Mouse (Mus musculus): ENCODE data around the gene Tecpr2. TPM values are rescaled to one million over a fixed set of nuclear protein-coding genes. Genes with fewer than 3 reads are reported as not detected.

Tecpr2 gene
- polyA plus RNA-seq, 1 experiment from 2014 or later = 3.8 TPM

DNA sequence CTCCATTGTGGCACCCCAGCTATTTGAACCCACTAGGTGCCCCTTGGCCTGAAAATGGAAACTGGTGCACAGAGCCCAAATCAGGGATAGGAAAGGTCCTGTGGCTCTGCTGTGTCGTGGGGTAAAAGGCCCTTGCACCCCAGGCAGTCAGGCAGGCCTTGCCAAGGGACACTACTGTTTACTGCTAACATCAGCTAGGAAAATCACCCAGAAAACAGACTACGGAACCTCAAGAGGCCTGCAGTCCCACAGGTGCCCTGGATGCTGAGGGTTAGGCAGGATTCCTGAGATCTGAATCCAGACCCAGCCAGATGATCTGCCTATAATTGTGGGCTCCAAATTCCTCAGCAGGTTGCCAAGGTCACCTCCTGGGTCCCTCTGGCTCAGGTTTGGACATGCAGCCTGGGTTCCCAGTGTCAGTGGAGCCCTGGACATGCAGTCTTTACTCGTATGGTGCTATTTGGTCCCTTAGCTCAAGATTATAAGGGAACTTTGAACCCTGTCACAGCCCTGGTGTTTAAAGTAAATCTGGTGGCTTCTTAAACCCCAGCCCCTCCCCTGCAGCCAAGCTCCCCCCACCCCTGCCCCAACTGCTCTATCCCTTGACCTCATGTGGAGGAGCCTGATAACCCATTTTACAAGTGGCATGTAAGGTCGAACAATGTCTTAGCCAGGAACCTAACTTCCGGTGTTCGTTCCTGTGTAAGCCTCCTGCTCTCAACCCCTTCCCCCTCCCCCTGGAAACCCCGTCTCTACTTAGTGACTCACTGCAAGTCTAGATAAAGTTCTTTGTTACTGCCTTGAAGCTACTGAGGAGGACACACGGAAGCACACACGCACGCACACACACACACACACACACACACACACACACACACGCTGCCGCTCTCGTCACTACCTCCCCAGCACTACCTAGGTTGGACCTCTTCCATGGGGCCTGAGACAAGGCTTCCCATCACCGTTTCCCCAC, 118.4 kb downstream of the Tecpr2 start:
- no peak overlapping the region for H3K4me3 ChIP-seq (ENCODE audit: low read depth, low read length)
- peaks cover 4% of the 10 kb centered on the region for H3K4me1 ChIP-seq (ENCODE audit: control insufficient read depth, insufficient read depth, low read length)
- no peak overlapping the region for H3K9ac ChIP-seq (ENCODE audit: low read length)
- 76% methylated on average over 14 of the region's 14 CpGs for WGBS
- H3K9me3 ChIP-seq (replicated peaks; ENCODE audit: control insufficient read depth, low read length) = no peaks in the 10 kb centered on the region
- no peak overlapping the region for H3K4me2 ChIP-seq (ENCODE audit: low read length)
- DNase-seq (ENCODE audit: low spot score) (no peak), ATAC-seq (no peak)
- H3K27ac ChIP-seq (ENCODE audit: low read depth, low read length) = no peak overlapping the region
- no peaks in the 10 kb centered on the region for H3K36me3 ChIP-seq (ENCODE audit: control insufficient read depth, insufficient read depth, low read length)
- no peaks in the 10 kb centered on the region for H3K27me3 ChIP-seq (replicated peaks; ENCODE audit: control insufficient read depth, insufficient read depth, low read length)

GRCm38 (mm10) chr12:111008500-111009490, 119.7 kb downstream of the Tecpr2 start:
- 70% methylated on average over 11 of the region's 11 CpGs for WGBS
- H3K9me3 ChIP-seq (replicated peaks; ENCODE audit: control insufficient read depth, low read length) = no peaks in the 10 kb centered on the region
- no peaks in the 10 kb centered on the region for H3K36me3 ChIP-seq (ENCODE audit: control insufficient read depth, insufficient read depth, low read length)
- H3K4me1 ChIP-seq (ENCODE audit: control insufficient read depth, insufficient read depth, low read length) = peaks cover 4% of the 10 kb centered on the region
- no peaks in the 10 kb centered on the region for H3K27me3 ChIP-seq (replicated peaks; ENCODE audit: control insufficient read depth, insufficient read depth, low read length)
- H3K27ac ChIP-seq (ENCODE audit: low read depth, low read length) = 0 out of 2 replicates have a peak overlapping the region, but pooled peaks have one; percentile 18
- H3K9ac ChIP-seq (ENCODE audit: low read length) = no peak overlapping the region
- H3K4me3 ChIP-seq (ENCODE audit: low read depth, low read length) = no peak overlapping the region
- no peak overlapping the region for H3K4me2 ChIP-seq (ENCODE audit: low read length)
- DNase-seq (ENCODE audit: low spot score) (peak; percentile 3), ATAC-seq (no peak)

GRCm38 (mm10) chr12:111009615-111010257, 120.7 kb downstream of the Tecpr2 start:
- Histone ChIP-seq H3K27me3 (replicated peaks; ENCODE audit: control insufficient read depth, insufficient read depth, low read length) (no peaks in the 10 kb centered on the region), H3K4me3 (ENCODE audit: low read depth, low read length) (no peak overlapping the region), H3K4me1 (ENCODE audit: control insufficient read depth, insufficient read depth, low read length) (peaks cover 4% of the 10 kb centered on the region), H3K4me2 (ENCODE audit: low read length) (no peak overlapping the region), H3K9me3 (replicated peaks; ENCODE audit: control insufficient read depth, low read length) (no peaks in the 10 kb centered on the region), H3K9ac (ENCODE audit: low read length) (no peak overlapping the region), H3K36me3 (ENCODE audit: control insufficient read depth, insufficient read depth, low read length) (no peaks in the 10 kb centered on the region), H3K27ac (ENCODE audit: low read depth, low read length) (no peak overlapping the region)
- WGBS = 80% methylated on average over 6 of the region's 6 CpGs
- DNase-seq (ENCODE audit: low spot score) (no peak), ATAC-seq (no peak)

DNA sequence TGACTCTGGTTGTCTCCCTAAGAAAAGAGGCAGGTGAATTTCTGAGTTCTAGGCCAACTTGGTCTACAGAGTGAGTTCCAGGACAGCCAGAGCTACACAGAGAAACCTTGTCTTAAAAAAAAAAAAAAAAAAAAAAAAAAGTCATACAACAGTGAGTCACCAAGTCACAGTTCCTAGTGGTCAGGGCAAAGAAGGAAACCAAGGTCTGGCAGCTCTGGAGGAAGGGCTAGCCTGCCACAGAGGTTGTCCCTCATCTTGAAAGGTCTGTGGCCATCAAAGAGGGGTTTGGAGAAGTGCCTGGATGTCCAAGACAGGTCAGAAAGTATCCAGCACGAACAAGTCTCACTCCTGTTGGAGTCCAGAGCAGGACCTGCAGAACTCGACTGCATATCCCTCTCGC, 127.7 kb downstream of the Tecpr2 start:
- DNase-seq (ENCODE audit: low spot score) (no peak), ATAC-seq (no peak)
- no peak overlapping the region for H3K9ac ChIP-seq (ENCODE audit: low read length)
- no peak overlapping the region for H3K4me2 ChIP-seq (ENCODE audit: low read length)
- H3K27me3 ChIP-seq (replicated peaks; ENCODE audit: control insufficient read depth, insufficient read depth, low read length) = no peaks in the 10 kb centered on the region; the same call in 1 of the 2 replicates
- H3K27ac ChIP-seq (ENCODE audit: low read depth, low read length) = no peak overlapping the region
- WGBS = 78% methylated on average over 3 of the region's 3 CpGs
- H3K9me3 ChIP-seq (replicated peaks; ENCODE audit: control insufficient read depth, low read length) = no peaks in the 10 kb centered on the region
- H3K4me1 ChIP-seq (ENCODE audit: control insufficient read depth, insufficient read depth, low read length) = no peaks in the 10 kb centered on the region
- H3K36me3 ChIP-seq (ENCODE audit: control insufficient read depth, insufficient read depth, low read length) = no peaks in the 10 kb centered on the region
- H3K4me3 ChIP-seq (ENCODE audit: low read depth, low read length) = no peak overlapping the region

GRCm38 (mm10) chr12:111018068-111018467, 129.0 kb downstream of the Tecpr2 start:
- no peak overlapping the region for H3K4me3 ChIP-seq (ENCODE audit: low read depth, low read length)
- no peak overlapping the region for H3K4me2 ChIP-seq (ENCODE audit: low read length)
- H3K27me3 ChIP-seq (replicated peaks; ENCODE audit: control insufficient read depth, insufficient read depth, low read length) = no peaks in the 10 kb centered on the region; the same call in 1 of the 2 replicates
- no peak overlapping the region for H3K27ac ChIP-seq (ENCODE audit: low read depth, low read length)
- ATAC-seq = no peak
- H3K9me3 ChIP-seq (replicated peaks; ENCODE audit: control insufficient read depth, low read length) = no peaks in the 10 kb centered on the region
- H3K4me1 ChIP-seq (ENCODE audit: control insufficient read depth, insufficient read depth, low read length) = no peaks in the 10 kb centered on the region
- DNase-seq (ENCODE audit: low spot score) = no peak
- no peak overlapping the region for H3K9ac ChIP-seq (ENCODE audit: low read length)
- no peaks in the 10 kb centered on the region for H3K36me3 ChIP-seq (ENCODE audit: control insufficient read depth, insufficient read depth, low read length)
- WGBS = 90% methylated on average over 11 of the region's 11 CpGs

DNA sequence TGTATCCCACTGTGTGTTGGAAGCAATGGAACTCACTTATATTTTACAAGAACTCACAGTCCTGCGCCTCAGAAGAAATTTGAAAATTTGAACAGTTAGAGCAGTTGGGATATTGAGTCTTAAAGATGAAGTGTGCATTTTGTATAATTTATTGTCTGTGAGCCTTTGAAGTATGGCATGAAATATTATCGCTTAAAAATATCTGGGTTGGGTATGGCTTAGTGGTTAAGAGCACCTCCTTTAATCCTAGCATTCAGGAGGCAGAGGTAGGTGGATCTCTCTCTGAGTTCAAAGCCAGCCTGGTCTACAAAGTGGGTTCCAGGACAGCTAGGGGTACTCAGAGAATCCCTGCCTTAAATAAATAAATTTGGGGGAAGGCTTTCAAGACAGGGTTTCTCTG, 130.0 kb downstream of the Tecpr2 start:
- no peaks in the 10 kb centered on the region for H3K36me3 ChIP-seq (ENCODE audit: control insufficient read depth, insufficient read depth, low read length)

GRCm38 (mm10) chr12:111021138-111021537, 132.1 kb downstream of the Tecpr2 start:
- 0 out of 2 replicates have a peak overlapping the region, but pooled peaks have one; percentile 21 for H3K9ac ChIP-seq (ENCODE audit: low read length)
- no peaks in the 10 kb centered on the region for H3K9me3 ChIP-seq (replicated peaks; ENCODE audit: control insufficient read depth, low read length)
- H3K4me2 ChIP-seq (ENCODE audit: low read length) = no peak overlapping the region
- H3K4me3 ChIP-seq (ENCODE audit: low read depth, low read length) = no peak overlapping the region
- WGBS = 40% methylated on average over 1 of the region's 1 CpGs
- ATAC-seq (no peak), DNase-seq (ENCODE audit: low spot score) (no peak)
- H3K36me3 ChIP-seq (ENCODE audit: control insufficient read depth, insufficient read depth, low read length) = no peaks in the 10 kb centered on the region
- no peak overlapping the region for H3K27ac ChIP-seq (ENCODE audit: low read depth, low read length)
- H3K4me1 ChIP-seq (ENCODE audit: control insufficient read depth, insufficient read depth, low read length) = no peaks in the 10 kb centered on the region
- H3K27me3 ChIP-seq (replicated peaks; ENCODE audit: control insufficient read depth, insufficient read depth, low read length) = no peaks in the 10 kb centered on the region; the same call in 1 of the 2 replicates

More for the DNA sequence above, 130.0 kb downstream of the Tecpr2 start:
- WGBS = 92% methylated on average over 2 of the region's 2 CpGs
- ATAC-seq (no peak), DNase-seq (ENCODE audit: low spot score) (no peak)
- Histone ChIP-seq H3K9ac (ENCODE audit: low read length) (no peak overlapping the region), H3K27me3 (replicated peaks; ENCODE audit: control insufficient read depth, insufficient read depth, low read length) (no peaks in the 10 kb centered on the region; the same call in 1 of the 2 replicates), H3K27ac (ENCODE audit: low read depth, low read length) (no peak overlapping the region), H3K4me2 (ENCODE audit: low read length) (no peak overlapping the region), H3K4me3 (ENCODE audit: low read depth, low read length) (no peak overlapping the region), H3K9me3 (replicated peaks; ENCODE audit: control insufficient read depth, low read length) (no peaks in the 10 kb centered on the region), H3K4me1 (ENCODE audit: control insufficient read depth, insufficient read depth, low read length) (no peaks in the 10 kb centered on the region)

- no peak overlapping the region for H3K9ac ChIP-seq (ENCODE audit: low read length)
- 71% methylated on average over 3 of the region's 3 CpGs for WGBS
- ATAC-seq (no peak), DNase-seq (ENCODE audit: low spot score) (no peak)
- H3K27ac ChIP-seq (ENCODE audit: low read depth, low read length) = no peak overlapping the region
- H3K4me3 ChIP-seq (ENCODE audit: low read depth, low read length) = no peak overlapping the region
- no peak overlapping the region for H3K4me2 ChIP-seq (ENCODE audit: low read length)
- H3K36me3 ChIP-seq (ENCODE audit: control insufficient read depth, insufficient read depth, low read length) = no peaks in the 10 kb centered on the region
- no peaks in the 10 kb centered on the region for H3K9me3 ChIP-seq (replicated peaks; ENCODE audit: control insufficient read depth, low read length)
- H3K4me1 ChIP-seq (ENCODE audit: control insufficient read depth, insufficient read depth, low read length) = no peaks in the 10 kb centered on the region
- no peaks in the 10 kb centered on the region; the same call in 1 of the 2 replicates for H3K27me3 ChIP-seq (replicated peaks; ENCODE audit: control insufficient read depth, insufficient read depth, low read length)
These were observed 132.5 kb downstream of the Tecpr2 start for GRCm38 (mm10) chr12:111021577-111021976.
